10 mouse cellular contexts compared by ENCODE assay signal in the genomic region with DNA sequence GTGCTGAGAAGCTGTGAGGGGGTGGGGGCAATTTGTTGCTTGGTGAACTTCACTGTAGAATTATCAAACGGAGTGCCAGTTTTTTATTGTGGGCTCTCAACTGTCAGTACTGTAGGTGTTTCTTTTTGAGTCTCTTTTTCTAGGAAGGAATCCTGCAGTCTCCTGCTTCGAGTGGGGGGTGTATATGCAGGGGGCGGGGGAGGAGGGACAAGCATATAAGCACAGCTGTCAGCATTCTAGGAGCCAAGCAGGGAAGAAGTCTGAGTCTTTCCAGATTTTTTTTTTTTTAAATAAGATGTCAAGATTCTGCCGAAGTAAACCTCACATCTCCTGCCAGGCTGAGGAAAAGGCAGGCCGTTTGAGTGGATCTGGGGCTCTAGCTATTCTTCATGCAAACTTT.
"Had no signal": no experiment of that assay in that cellular context is flagged by ENCODE, and none has a peak within 500 bp of the region (broad histone marks: within the 10 kb centered on the region; RNA-seq: fewer than 3 reads in every experiment).

No protein-coding gene starts in this region.

- H3K9ac ChIP-seq: liver, embryonic 15.5 days; midbrain, embryonic 13.5 days had no signal

- ATAC-seq: inflammation-experienced regulatory T-cells, adult 6 months; intestine, postnatal 0 days; midbrain, embryonic 13.5 days had no signal

- H3K4me3 ChIP-seq: layer of hippocampus, adult 2 months; limb, embryonic 10.5 days; liver, embryonic 15.5 days; midbrain, embryonic 13.5 days had no signal

- H3K36me3 ChIP-seq: limb, embryonic 10.5 days; liver, embryonic 15.5 days; midbrain, embryonic 13.5 days had no signal

- DNase-seq: kidney, adult 8-10 months; thymus, adult 2 months; thymus, postnatal 25 days had no signal

- H3K27ac ChIP-seq: layer of hippocampus, adult 2 months; limb, embryonic 10.5 days; liver, embryonic 15.5 days; midbrain, embryonic 13.5 days had no signal

- H3K4me2 ChIP-seq: liver, embryonic 11.5 days; liver, embryonic 15.5 days; midbrain, embryonic 13.5 days had no signal

- H3K4me1 ChIP-seq: limb, embryonic 10.5 days; liver, embryonic 15.5 days; midbrain, embryonic 13.5 days had no signal

- H3K9me3 ChIP-seq: limb, embryonic 10.5 days; liver, embryonic 15.5 days; midbrain, embryonic 13.5 days had no signal

- H3K27me3 ChIP-seq: liver, embryonic 15.5 days had no signal
